Mouse (Mus musculus) spleen, postnatal 4 days (tissue): Measurements from ENCODE around the gene 1190005I06Rik.

ENCODE experiments used
- DNase-seq, 2 experiments: peaks; one replicate each; pipeline ENCODE4 v3.0.0; 2022; ENCODE audit warnings: low spot score in 2 of 2

1190005I06Rik gene

GRCm38 (mm10) chr8:120647532-120647931 is at the start of gene 1190005I06Rik:
Gene 1190005I06Rik (minus strand): TSS chr8:120647632.
- no peak for DNase-seq

GRCm38 (mm10) chr8:120696401-120697153 is 49.1 kb upstream of the 1190005I06Rik start:
- DNase-seq = no peak

- peak in 1 of 2 experiments; percentile 54 for DNase-seq
These were observed 46.5 kb upstream of the 1190005I06Rik start for GRCm38 (mm10) chr8:120693861-120694493.

GRCm38 (mm10) chr8:120692934-120693333 is 45.5 kb upstream of the 1190005I06Rik start:
- no peak for DNase-seq

GRCm38 (mm10) chr8:120688511-120688910 is 41.1 kb upstream of the 1190005I06Rik start:
- DNase-seq = no peak

- no peak for DNase-seq
These were observed 40.4 kb upstream of the 1190005I06Rik start for GRCm38 (mm10) chr8:120687786-120688185.

DNA sequence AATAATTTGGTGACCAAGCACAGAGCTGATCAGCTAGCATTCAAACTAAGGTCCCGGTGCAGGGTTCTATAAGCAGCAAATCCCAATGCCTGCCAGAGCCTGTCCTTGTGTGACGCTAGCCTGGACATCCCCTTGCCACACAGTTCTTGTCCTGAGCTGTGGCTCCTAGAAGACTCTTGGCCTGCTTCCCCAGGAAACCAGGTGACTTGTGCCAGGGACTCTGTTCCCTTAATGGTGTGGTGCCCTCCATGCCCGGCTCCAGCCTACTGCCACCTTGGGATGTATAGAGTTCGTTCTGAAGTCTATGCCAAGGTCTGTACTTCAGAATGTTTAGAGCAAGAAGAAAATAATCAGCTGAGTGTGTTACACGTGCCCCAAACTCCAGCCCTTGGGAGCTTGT is 39.1 kb upstream of the 1190005I06Rik start:
- DNase-seq = no peak

DNA sequence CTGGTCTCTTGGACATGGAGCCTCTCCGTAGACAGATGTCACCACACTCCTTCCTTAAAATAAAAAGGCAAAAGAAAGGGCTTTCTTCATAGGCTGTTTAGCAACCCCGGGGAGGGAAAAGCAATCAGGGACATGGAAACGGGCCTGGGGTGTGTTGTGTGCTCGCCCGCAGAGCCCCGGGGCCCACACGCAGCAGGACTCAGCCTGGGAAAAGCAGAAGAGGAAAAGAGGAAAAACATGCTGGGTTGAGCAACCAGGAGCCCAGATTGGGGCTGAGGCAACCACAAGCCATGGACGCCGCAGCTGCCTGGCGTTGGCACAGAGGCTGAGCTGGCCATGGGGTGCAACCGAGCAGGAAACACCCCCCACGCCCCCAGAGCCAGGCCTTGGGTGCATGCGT is 38.6 kb upstream of the 1190005I06Rik start:
- peak in 1 of 2 experiments; percentile 48 for DNase-seq

DNA sequence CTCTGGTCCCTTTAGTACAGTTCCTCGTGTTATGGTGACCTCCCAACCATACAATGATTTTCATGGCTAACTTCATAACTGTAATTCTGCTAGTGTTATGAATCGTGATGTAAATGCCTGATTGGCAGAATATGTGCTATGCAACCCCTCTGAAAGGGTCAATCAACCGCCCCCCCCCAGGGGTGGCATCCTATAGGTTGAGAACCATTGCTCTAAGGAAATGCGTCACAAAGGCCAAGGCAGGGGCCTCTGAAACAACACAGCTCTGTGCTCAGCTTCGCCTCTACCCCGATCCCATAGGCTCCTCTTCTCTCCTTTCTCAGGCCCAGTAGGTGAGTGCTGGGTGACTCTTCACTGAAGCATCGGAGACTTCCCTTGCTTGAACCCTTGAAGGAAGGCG is 38.2 kb upstream of the 1190005I06Rik start:
- DNase-seq = no peak

GRCm38 (mm10) chr8:120685097-120685496 is 37.7 kb upstream of the 1190005I06Rik start:
- DNase-seq = no peak

DNA sequence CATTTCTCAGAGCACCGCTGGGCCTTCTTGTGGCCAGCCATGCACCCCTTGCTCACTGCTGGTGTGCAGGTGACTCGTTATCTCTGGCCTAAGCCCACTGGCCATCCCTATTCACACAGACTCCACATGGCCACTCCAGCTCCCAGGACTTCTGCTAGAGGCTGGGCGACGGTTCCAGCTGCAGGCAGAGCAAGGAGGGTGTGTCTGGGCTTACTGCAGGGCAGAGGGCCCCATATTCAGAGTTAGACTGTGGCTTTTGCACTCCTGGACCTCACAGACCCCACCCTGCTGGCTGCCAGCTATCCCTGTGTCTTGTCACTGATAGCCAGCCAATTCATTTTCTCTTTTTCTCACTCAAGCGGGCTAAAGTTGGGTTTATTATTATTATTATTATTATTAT is 36.6 kb upstream of the 1190005I06Rik start:
- DNase-seq = no peak

DNA sequence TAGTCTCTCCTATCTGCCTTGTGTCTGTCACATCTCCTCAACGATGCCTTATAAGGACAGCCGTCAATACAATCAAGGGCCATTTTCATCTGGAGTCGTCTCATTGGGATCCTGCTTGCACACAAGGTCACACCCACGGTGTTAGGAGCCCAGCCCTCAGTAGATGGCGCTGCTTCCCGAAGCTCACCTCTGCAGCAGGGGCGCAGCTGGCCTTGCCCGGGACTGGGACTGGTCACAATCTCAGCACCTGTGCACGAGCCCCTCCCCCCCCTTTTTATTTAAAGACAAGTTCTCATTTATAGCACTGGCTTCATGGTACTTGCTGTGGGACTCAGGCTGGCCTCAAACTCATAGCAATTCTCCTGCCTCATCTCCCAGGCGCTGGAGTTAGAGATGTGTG is 36.2 kb upstream of the 1190005I06Rik start:
- peak; percentile 79 to 90 for DNase-seq

DNA sequence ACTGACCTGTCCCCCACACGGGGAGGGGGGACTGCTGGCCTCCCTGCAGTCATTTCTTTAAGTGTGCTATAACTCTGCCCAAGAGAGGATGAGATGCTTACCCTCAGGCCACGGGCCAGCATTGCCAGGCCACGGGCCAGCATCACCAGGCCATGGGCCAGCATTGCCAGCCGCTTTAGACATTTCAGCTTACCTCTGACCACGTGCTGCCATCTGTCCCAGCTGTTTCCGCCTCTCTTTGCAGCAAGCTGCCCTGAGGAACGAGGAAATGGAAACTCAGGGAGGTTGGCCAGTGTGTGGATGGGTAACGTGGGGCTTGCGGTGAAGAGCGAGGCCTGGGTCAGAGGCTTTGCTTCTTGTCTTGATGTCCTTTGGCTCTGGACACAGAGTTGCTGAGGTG is 33.7 kb upstream of the 1190005I06Rik start:
- DNase-seq = no peak

GRCm38 (mm10) chr8:120680405-120680804 is 33.0 kb upstream of the 1190005I06Rik start:
- DNase-seq = peak in 1 of 2 experiments; percentile 47

- no peak for DNase-seq
These were observed 32.4 kb upstream of the 1190005I06Rik start for GRCm38 (mm10) chr8:120679629-120680387.

DNA sequence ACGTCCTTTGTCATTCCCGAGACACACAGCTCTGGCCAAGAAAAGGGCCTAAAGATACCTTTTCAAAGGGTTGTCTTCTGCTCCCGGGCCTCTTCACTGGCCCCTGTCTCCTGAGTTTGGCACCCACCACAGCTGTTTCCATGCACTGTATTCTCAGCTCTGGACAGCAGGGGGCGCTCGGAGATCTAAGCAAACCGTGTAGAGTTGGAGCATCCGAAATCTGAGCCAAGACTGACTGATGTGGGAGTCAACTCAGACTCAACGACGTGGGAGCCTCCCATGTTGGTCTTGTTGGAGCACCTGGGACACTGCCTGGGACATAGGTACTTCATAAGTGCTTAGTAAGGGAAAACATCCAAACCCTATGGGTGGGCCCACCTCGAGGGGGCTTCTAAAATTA is 31.0 kb upstream of the 1190005I06Rik start:
- peak; percentile 77 to 95 for DNase-seq

- no peak for DNase-seq
These were observed 28.3 kb upstream of the 1190005I06Rik start for GRCm38 (mm10) chr8:120675718-120676117.

DNA sequence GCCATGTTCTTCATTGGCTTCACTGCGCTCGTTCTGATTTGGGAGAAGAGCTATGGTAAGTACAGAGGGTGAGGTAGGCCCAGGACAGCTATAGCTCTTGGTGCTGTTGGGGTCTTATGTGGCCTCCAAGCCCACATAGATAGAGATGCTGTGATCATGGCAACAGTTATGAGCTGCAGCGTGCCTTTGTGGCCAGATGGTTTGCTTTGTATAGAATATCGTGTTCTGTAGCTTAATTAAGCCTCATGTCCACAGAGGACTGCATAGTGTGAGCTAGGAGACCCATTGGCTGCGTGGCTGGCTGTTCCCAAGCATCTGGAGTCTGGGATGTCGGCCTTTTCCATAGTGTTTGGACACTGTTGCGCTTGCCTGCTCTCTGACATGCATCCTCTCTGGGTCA is 25.9 kb upstream of the 1190005I06Rik start:
- DNase-seq = no peak

DNA sequence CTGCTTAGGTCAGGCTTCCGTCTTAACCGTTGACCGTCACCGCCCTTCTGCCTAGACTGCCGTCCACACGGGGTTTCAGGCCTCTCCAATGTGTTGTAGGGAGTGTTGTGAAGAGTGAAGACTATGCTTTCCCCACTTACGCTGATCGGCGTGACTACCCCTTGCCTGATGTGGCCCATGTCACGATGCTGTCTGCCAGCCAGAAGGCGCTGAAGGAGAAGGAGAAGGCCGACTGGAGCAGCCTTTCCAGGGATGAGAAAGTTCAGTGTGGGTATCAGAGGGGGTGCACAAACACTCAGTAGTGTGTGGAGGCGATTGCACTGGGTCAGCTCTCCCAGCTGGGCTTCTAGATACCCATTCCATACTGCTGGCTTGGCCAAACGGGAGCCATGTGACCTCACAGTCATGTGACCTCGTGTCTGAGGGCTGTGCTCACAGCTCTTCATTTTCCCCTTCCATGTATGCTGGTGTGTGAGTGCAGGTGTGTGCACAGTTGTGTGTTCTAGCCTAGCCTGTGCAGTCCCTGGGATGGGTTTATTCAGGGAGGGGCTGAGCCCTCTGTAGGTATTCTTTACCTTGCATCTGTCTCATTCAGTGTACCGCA is 25.3 kb upstream of the 1190005I06Rik start:
- no peak for DNase-seq

- no peak for DNase-seq
These were observed 24.3 kb upstream of the 1190005I06Rik start for GRCm38 (mm10) chr8:120671775-120672174.

- DNase-seq = no peak
These were observed 21.0 kb upstream of the 1190005I06Rik start, which contains the start of gene Emc8 for GRCm38 (mm10) chr8:120668374-120668905. Gene Emc8 (minus strand): TSS chr8:120668573.
